Mouse (Mus musculus): Measurements from ENCODE around the gene B230118H07Rik. TPM values are rescaled to one million over a fixed set of nuclear protein-coding genes. Genes with fewer than 3 reads are reported as not detected.

Gene B230118H07Rik
- 11.9 and 20.2 TPM in 2 replicates for total RNA-seq (2012; rRNA removed)

- Histone ChIP-seq H3K4me1 (ENCODE audit: control insufficient read depth in 2 of 2, insufficient read depth in 2 of 2, low read length in 2 of 2, poor library complexity in 1 of 2) (0 out of 4 replicates have a peak, but pooled peaks cover 0 to 2% of the 10 kb centered on the region in 2 experiments), H3K36me3 (ENCODE audit: control insufficient read depth, insufficient read depth, low read length, poor library complexity, severe bottlenecking) (no peaks in the 10 kb centered on the region), H3K27ac (ENCODE audit: insufficient read depth, low read depth, low read length, poor library complexity, severe bottlenecking) (no peak within 1 kb of the TSS), H3K4me3 (ENCODE audit: insufficient read depth in 1 of 2, low read depth in 1 of 2, low read length in 2 of 2, poor library complexity in 1 of 2, severe bottlenecking in 1 of 2) (no peak within 1 kb of the TSS), H3K9ac (ENCODE audit: insufficient read depth, low read depth, low read length, poor library complexity, severe bottlenecking) (no peak within 1 kb of the TSS), H3K9me3 (ENCODE audit: control insufficient read depth, insufficient read depth, low read depth, low read length) (no peaks in the 10 kb centered on the region)
- in situ Hi-C loops (cut with MboI; ENCODE audit: low sequenced_read_pairs in 2 of 2, unreplicated experiment in 2 of 2): no loop called here
- no peak for DNase-seq (ENCODE audit: low read depth, low spot score)
- TF ChIP-seq MAFK (IDR thresholded peaks at IDR 0.05; ENCODE audit: insufficient read depth, low read depth, low read length) (no peak), ZNF384 (IDR thresholded peaks at IDR 0.05; ENCODE audit: low read depth, low read length) (no peak), ZC3H11A (IDR thresholded peaks at IDR 0.05; ENCODE audit: borderline replicate concordance, low read depth, low read length) (no peak), HCFC1 (IDR thresholded peaks at IDR 0.05; ENCODE audit: borderline replicate concordance, insufficient read depth, low read length) (no peak), CHD2 (IDR thresholded peaks at IDR 0.05; ENCODE audit: low read depth, low read length) (no peak)
These were observed at the start of gene B230118H07Rik, which contains the start of gene Rag1 for GRCm38 (mm10) chr2:101649114-101649671. TSS of gene B230118H07Rik (minus strand) at chr2:101649532. TSS of gene Rag1 (minus strand) at chr2:101649501.

- Histone ChIP-seq H3K27ac (ENCODE audit: insufficient read depth, low read depth, low read length, poor library complexity, severe bottlenecking) (no peak overlapping the region), H3K4me3 (ENCODE audit: insufficient read depth in 1 of 2, low read depth in 1 of 2, low read length in 2 of 2, poor library complexity in 1 of 2, severe bottlenecking in 1 of 2) (no peak overlapping the region), H3K36me3 (ENCODE audit: control insufficient read depth, insufficient read depth, low read length, poor library complexity, severe bottlenecking) (peaks cover 20% of the 10 kb centered on the region)
These were observed 46.3 kb upstream of the B230118H07Rik start for GRCm38 (mm10) chr2:101695584-101695983.

GRCm38 (mm10) chr2:101693577-101694215 is 44.4 kb upstream of the B230118H07Rik start:
- Histone ChIP-seq H3K36me3 (ENCODE audit: control insufficient read depth, insufficient read depth, low read length, poor library complexity, severe bottlenecking) (peaks cover 22% of the 10 kb centered on the region), H3K27ac (ENCODE audit: insufficient read depth, low read depth, low read length, poor library complexity, severe bottlenecking) (no peak overlapping the region), H3K4me3 (ENCODE audit: insufficient read depth in 1 of 2, low read depth in 1 of 2, low read length in 2 of 2, poor library complexity in 1 of 2, severe bottlenecking in 1 of 2) (no peak overlapping the region), H3K9me3 (ENCODE audit: control insufficient read depth, insufficient read depth, low read depth, low read length) (no peaks in the 10 kb centered on the region), H3K9ac (ENCODE audit: insufficient read depth, low read depth, low read length, poor library complexity, severe bottlenecking) (no peak overlapping the region), H3K4me1 (ENCODE audit: control insufficient read depth in 2 of 2, insufficient read depth in 2 of 2, low read length in 2 of 2, poor library complexity in 1 of 2) (no peaks in the 10 kb centered on the region)
- TF ChIP-seq ZNF384 (IDR thresholded peaks at IDR 0.05; ENCODE audit: low read depth, low read length) (no peak), ZC3H11A (IDR thresholded peaks at IDR 0.05; ENCODE audit: borderline replicate concordance, low read depth, low read length) (peak; percentile 58; the same call in 1 of the 2 replicates)
- no peak for DNase-seq (ENCODE audit: low read depth, low spot score)
- in situ Hi-C loops (cut with MboI; ENCODE audit: low sequenced_read_pairs in 2 of 2, unreplicated experiment in 2 of 2): no loop called here

More at GRCm38 (mm10) chr2:101695584-101695983, 46.3 kb upstream of the B230118H07Rik start:
- Histone ChIP-seq H3K9me3 (ENCODE audit: control insufficient read depth, insufficient read depth, low read depth, low read length) (no peaks in the 10 kb centered on the region), H3K4me1 (ENCODE audit: control insufficient read depth in 2 of 2, insufficient read depth in 2 of 2, low read length in 2 of 2, poor library complexity in 1 of 2) (no peaks in the 10 kb centered on the region), H3K9ac (ENCODE audit: insufficient read depth, low read depth, low read length, poor library complexity, severe bottlenecking) (no peak overlapping the region)
- TF ChIP-seq CHD2 (IDR thresholded peaks at IDR 0.05; ENCODE audit: low read depth, low read length) (no peak), MAFK (IDR thresholded peaks at IDR 0.05; ENCODE audit: insufficient read depth, low read depth, low read length) (no peak), HCFC1 (IDR thresholded peaks at IDR 0.05; ENCODE audit: borderline replicate concordance, insufficient read depth, low read length) (no peak), ZC3H11A (IDR thresholded peaks at IDR 0.05; ENCODE audit: borderline replicate concordance, low read depth, low read length) (no peak), ZNF384 (IDR thresholded peaks at IDR 0.05; ENCODE audit: low read depth, low read length) (no peak)
- no peak for DNase-seq (ENCODE audit: low read depth, low spot score)
- in situ Hi-C loops (cut with MboI; ENCODE audit: low sequenced_read_pairs in 2 of 2, unreplicated experiment in 2 of 2): no loop called here

GRCm38 (mm10) chr2:101693043-101693442 is 43.7 kb upstream of the B230118H07Rik start:
- Histone ChIP-seq H3K27ac (ENCODE audit: insufficient read depth, low read depth, low read length, poor library complexity, severe bottlenecking) (no peak overlapping the region), H3K4me1 (ENCODE audit: control insufficient read depth in 2 of 2, insufficient read depth in 2 of 2, low read length in 2 of 2, poor library complexity in 1 of 2) (no peaks in the 10 kb centered on the region), H3K36me3 (ENCODE audit: control insufficient read depth, insufficient read depth, low read length, poor library complexity, severe bottlenecking) (peaks cover 20% of the 10 kb centered on the region), H3K4me3 (ENCODE audit: insufficient read depth in 1 of 2, low read depth in 1 of 2, low read length in 2 of 2, poor library complexity in 1 of 2, severe bottlenecking in 1 of 2) (no peak overlapping the region), H3K9me3 (ENCODE audit: control insufficient read depth, insufficient read depth, low read depth, low read length) (no peaks in the 10 kb centered on the region), H3K9ac (ENCODE audit: insufficient read depth, low read depth, low read length, poor library complexity, severe bottlenecking) (no peak overlapping the region)
- in situ Hi-C loops (cut with MboI; ENCODE audit: low sequenced_read_pairs in 2 of 2, unreplicated experiment in 2 of 2): no loop called here
- no peak for DNase-seq (ENCODE audit: low read depth, low spot score)
- TF ChIP-seq HCFC1 (IDR thresholded peaks at IDR 0.05; ENCODE audit: borderline replicate concordance, insufficient read depth, low read length) (no peak), ZNF384 (IDR thresholded peaks at IDR 0.05; ENCODE audit: low read depth, low read length) (no peak), CHD2 (IDR thresholded peaks at IDR 0.05; ENCODE audit: low read depth, low read length) (no peak), MAFK (IDR thresholded peaks at IDR 0.05; ENCODE audit: insufficient read depth, low read depth, low read length) (no peak), ZC3H11A (IDR thresholded peaks at IDR 0.05; ENCODE audit: borderline replicate concordance, low read depth, low read length) (no peak)
